Mouse (Mus musculus) ES-E14 (cell line): ENCODE measurements around the gene Ss18l2. TPM values are rescaled to one million over a fixed set of nuclear protein-coding genes. Genes with fewer than 3 reads are reported as not detected.

Experiments used
- DNase-seq: peaks from one replicate; pipeline ENCODE4 v3.0.0-alpha.2; 2013; ENCODE audit warnings: low read depth, low spot score
- H3K27ac ChIP-seq: 2 replicates; pipeline ENCODE4 v1.5.1; 2012; ENCODE audit warnings: low read depth, mild to moderate bottlenecking, low read length, moderate library complexity, mixed read lengths; ENCODE audit not compliant: poor library complexity, insufficient read depth, severe bottlenecking
- H3K36me3 ChIP-seq: 2 replicates; pipeline ENCODE4 v1.6.1; 2012; ENCODE audit warnings: mild to moderate bottlenecking, low read length, moderate library complexity, mixed read lengths; ENCODE audit not compliant: control insufficient read depth, poor library complexity, insufficient read depth, severe bottlenecking
- H3K4me1 ChIP-seq, 2 experiments: fragments of 150-350 bp in 1 of 2; sonication (generic) in 1 of 2; 2 replicates each; pipeline ENCODE4 v1.6.1; 2012; ENCODE audit warnings: low read length in 2 of 2, mild to moderate bottlenecking in 1 of 2, mixed read lengths in 1 of 2; ENCODE audit not compliant: control insufficient read depth in 2 of 2, insufficient read depth in 2 of 2, poor library complexity in 1 of 2
- H3K4me3 ChIP-seq, 2 experiments: fragments of 150-350 bp in 1 of 2; sonication (generic) in 1 of 2; 2 replicates each; pipeline ENCODE4 v1.5.1; 2012; ENCODE audit warnings: low read length in 2 of 2, low read depth in 1 of 2, mild to moderate bottlenecking in 1 of 2, mixed read lengths in 1 of 2; ENCODE audit not compliant: insufficient read depth in 1 of 2, poor library complexity in 1 of 2, severe bottlenecking in 1 of 2
- H3K9ac ChIP-seq: 2 replicates; pipeline ENCODE4 v1.6.1; 2012; ENCODE audit warnings: low read depth, mild to moderate bottlenecking, low read length, mixed read lengths; ENCODE audit not compliant: poor library complexity, insufficient read depth, severe bottlenecking
- H3K9me3 ChIP-seq: fragments of 150-350 bp; sonication (generic); 2 replicates; pipeline ENCODE4 v1.6.1; 2012; ENCODE audit warnings: low read depth, mild to moderate bottlenecking, low read length; ENCODE audit not compliant: control insufficient read depth, insufficient read depth
- CHD2 ChIP-seq: IDR thresholded peaks from 2 replicates; pipeline ENCODE4 v1.6.1; 2014; ENCODE audit warnings: mild to moderate bottlenecking, low read depth, low read length, inconsistent platforms
- HCFC1 ChIP-seq: IDR thresholded peaks from 2 replicates; pipeline ENCODE4 v1.6.1; 2012; ENCODE audit warnings: low read length, inconsistent platforms, borderline replicate concordance; ENCODE audit not compliant: insufficient read depth
- MAFK ChIP-seq: IDR thresholded peaks from 2 replicates; pipeline ENCODE4 v1.6.1; 2014; ENCODE audit warnings: mild to moderate bottlenecking, low read depth, low read length, inconsistent platforms; ENCODE audit not compliant: insufficient read depth
- ZC3H11A ChIP-seq: IDR thresholded peaks from 2 replicates; pipeline ENCODE4 v1.6.1; 2012; ENCODE audit warnings: low read depth, mild to moderate bottlenecking, inconsistent platforms, low read length, borderline replicate concordance
- ZNF384 ChIP-seq: IDR thresholded peaks from 2 replicates; pipeline ENCODE4 v1.6.1; 2012; ENCODE audit warnings: low read depth, low read length, inconsistent platforms
- in situ Hi-C, 2 experiments: fragments of 600-800 bp; cut with MboI; formaldehyde crosslinking; loops; one replicate each; pipeline ENCODE4 v1.15.1; 2025; ENCODE audit warnings: low sequenced_read_pairs in 2 of 2, inconsistent platforms in 1 of 2; ENCODE audit not compliant: unreplicated experiment in 2 of 2
- total RNA-seq: library from RNA; depleted of rRNA; stranded (reverse); fragments of 300-350 nt; gene quantifications from 2 replicates; pipeline ENCODE4 v1.2.3, GENCODE M21; 2012

Gene Ss18l2
- total RNA-seq, 1 experiment = 40.8 TPM

- no peak for DNase-seq
- no peak overlapping the region for H3K27ac ChIP-seq
- no peaks in the 10 kb centered on the region for H3K9me3 ChIP-seq
- H3K4me1 ChIP-seq = no peaks in the 10 kb centered on the region; a peak in 1 of 4 replicates
- H3K9ac ChIP-seq = no peak overlapping the region
- TF ChIP-seq MAFK = no peak
- TF ChIP-seq ZC3H11A = no peak
- TF ChIP-seq ZNF384 = no peak
- peaks cover 2% of the 10 kb centered on the region; the same call in 1 of the 2 replicates for H3K36me3 ChIP-seq
- in situ Hi-C loops = loop anchor here in 1 of 2 experiments (10.0 kb wide), 1 partner anchor 206 kb away; no protein-coding TSS in a partner anchor
- no peak overlapping the region for H3K4me3 ChIP-seq
These were observed 28.9 kb upstream of the Ss18l2 start for GRCm38 (mm10) chr9:121681191-121681590.

- no peak for TF ChIP-seq ZNF384
- TF ChIP-seq MAFK = no peak
- TF ChIP-seq HCFC1 = no peak
- TF ChIP-seq CHD2 = no peak
- TF ChIP-seq ZC3H11A = no peak
- no peak overlapping the region for H3K9ac ChIP-seq
- in situ Hi-C loops = loop anchor here in 1 of 2 experiments (10.0 kb wide), 1 partner anchor 207 kb away; no protein-coding TSS in a partner anchor
- H3K36me3 ChIP-seq = peaks cover 2% of the 10 kb centered on the region; the same call in 1 of the 2 replicates
- no peak overlapping the region for H3K27ac ChIP-seq
- no peak overlapping the region for H3K4me3 ChIP-seq
- no peaks in the 10 kb centered on the region for H3K9me3 ChIP-seq
- no peaks in the 10 kb centered on the region; a peak in 1 of 4 replicates for H3K4me1 ChIP-seq
- no peak for DNase-seq
These were observed 28.0 kb upstream of the Ss18l2 start for GRCm38 (mm10) chr9:121682037-121682680.

- no peak for TF ChIP-seq MAFK
- TF ChIP-seq HCFC1 = no peak
- TF ChIP-seq ZC3H11A = no peak
- no peak for TF ChIP-seq ZNF384
- TF ChIP-seq CHD2 = no peak
- Histone ChIP-seq H3K27ac (no peak overlapping the region), H3K4me3 (no peak overlapping the region), H3K9ac (no peak overlapping the region), H3K9me3 (no peaks in the 10 kb centered on the region), H3K36me3 (peaks cover 4% of the 10 kb centered on the region; the same call in 1 of the 2 replicates), H3K4me1 (no peaks in the 10 kb centered on the region; a peak in 1 of 4 replicates)
- DNase-seq = no peak
- in situ Hi-C loops = loop anchor here in 1 of 2 experiments (10.0 kb wide), 1 partner anchor 210 kb away; no protein-coding TSS in a partner anchor
These were observed 25.4 kb upstream of the Ss18l2 start for GRCm38 (mm10) chr9:121684702-121685101.

- no peak overlapping the region for H3K9ac ChIP-seq
- H3K27ac ChIP-seq = no peak overlapping the region
- H3K36me3 ChIP-seq = peaks cover 3% of the 10 kb centered on the region; the same call in 1 of the 2 replicates
- H3K4me1 ChIP-seq = no peaks in the 10 kb centered on the region
- H3K4me3 ChIP-seq = no peak overlapping the region
- no peak for DNase-seq
- TF ChIP-seq HCFC1 (no peak), ZNF384 (no peak), ZC3H11A (no peak)
- in situ Hi-C loops = no loop called here
- no peaks in the 10 kb centered on the region for H3K9me3 ChIP-seq
These were observed 19.9 kb upstream of the Ss18l2 start for GRCm38 (mm10) chr9:121690200-121690651.

GRCm38 (mm10) chr9:121690734-121691133 lies 19.4 kb upstream of the Ss18l2 start:
- Histone ChIP-seq H3K4me3 (no peak overlapping the region), H3K9me3 (no peaks in the 10 kb centered on the region), H3K36me3 (peaks cover 3% of the 10 kb centered on the region; the same call in 1 of the 2 replicates), H3K9ac (no peak overlapping the region), H3K4me1 (no peaks in the 10 kb centered on the region), H3K27ac (no peak overlapping the region)
- no peak for DNase-seq
- TF ChIP-seq CHD2 (no peak), MAFK (no peak), ZC3H11A (no peak), HCFC1 (no peak)
- in situ Hi-C loops = no loop called here
